Mouse (Mus musculus) limb, embryonic 12.5 days (tissue): ENCODE measurements around the gene Vmn1r42. TPM values are rescaled to one million over a fixed set of nuclear protein-coding genes. Genes with fewer than 3 reads are reported as not detected.

Source experiments
- polyA plus RNA-seq: library from polyadenylated mRNA; unstranded; fragments of >200 nt; fragmentation: Nextera tagmentation; extraction: Ambion mirVana; gene quantifications from 2 replicates; pipeline ENCODE4 v1.2.1, GENCODE M21; 2016

Gene Vmn1r42
- polyA plus RNA-seq, 1 experiment from 2014 or later, result not detected

Other genes starting within 250 kb of the Vmn1r42 start
- gene Txnrd3, start 232.4 kb downstream of the Vmn1r42 start, polyA plus RNA-seq, result 10.3 and 10.8 TPM in 2 replicates
- gene Vmn1r40, start 168.9 kb downstream of the Vmn1r42 start, polyA plus RNA-seq, result not detected in 2 replicates
- gene Vmn1r41, start 135.6 kb downstream of the Vmn1r42 start, polyA plus RNA-seq, result not detected in 2 replicates
- not detected in 2 replicates for gene Vmn1r43, start within 50 bp of the Vmn1r42 start, polyA plus RNA-seq
- not detected in 2 replicates for gene Vmn1r44, start 7.2 kb upstream of the Vmn1r42 start, polyA plus RNA-seq
- gene Vmn1r45, start 64.2 kb upstream of the Vmn1r42 start, polyA plus RNA-seq, result not detected in 2 replicates
- gene Vmn1r46, start 92.9 kb upstream of the Vmn1r42 start, polyA plus RNA-seq, result not detected in 2 replicates
- not detected in 2 replicates for gene Vmn1r47, start 139.7 kb upstream of the Vmn1r42 start, polyA plus RNA-seq
- not detected in 2 replicates for gene Vmn1r48, start 160.4 kb upstream of the Vmn1r42 start, polyA plus RNA-seq
- gene Vmn1r49, start 202.1 kb upstream of the Vmn1r42 start, polyA plus RNA-seq, result not detected in 2 replicates
- not detected in 2 replicates for gene Vmn1r50, start 225.0 kb upstream of the Vmn1r42 start, polyA plus RNA-seq
- not detected in 2 replicates for gene Vmn1r51, start 246.2 kb upstream of the Vmn1r42 start, polyA plus RNA-seq